Mouse (Mus musculus) heart, postnatal 36 days (tissue): ENCODE measurements around the gene Lrp6. TPM values are rescaled to one million over a fixed set of nuclear protein-coding genes. Genes with fewer than 3 reads are reported as not detected.
A peak's percentile ranks its signal among the peaks of the same experiment; 100 is the strongest.

Source experiments
- DNase-seq, 2 experiments: peaks; one replicate each; pipeline ENCODE4 v3.0.0; 2021 to 2022
- intact Hi-C: fragments of 180-260 bp; cut with DNase I; formaldehyde crosslinking; loops from one replicate; pipeline ENCODE4 v1.15.1; 2025
- total RNA-seq, 2 experiments: library from RNA; stranded (reverse); gene quantifications; 2 replicates each; pipeline ENCODE4 v1.2.3; 2021

Gene Lrp6
- total RNA-seq, 2 experiments from 2014 or later = 52.1 to 57.6 TPM

DNA sequence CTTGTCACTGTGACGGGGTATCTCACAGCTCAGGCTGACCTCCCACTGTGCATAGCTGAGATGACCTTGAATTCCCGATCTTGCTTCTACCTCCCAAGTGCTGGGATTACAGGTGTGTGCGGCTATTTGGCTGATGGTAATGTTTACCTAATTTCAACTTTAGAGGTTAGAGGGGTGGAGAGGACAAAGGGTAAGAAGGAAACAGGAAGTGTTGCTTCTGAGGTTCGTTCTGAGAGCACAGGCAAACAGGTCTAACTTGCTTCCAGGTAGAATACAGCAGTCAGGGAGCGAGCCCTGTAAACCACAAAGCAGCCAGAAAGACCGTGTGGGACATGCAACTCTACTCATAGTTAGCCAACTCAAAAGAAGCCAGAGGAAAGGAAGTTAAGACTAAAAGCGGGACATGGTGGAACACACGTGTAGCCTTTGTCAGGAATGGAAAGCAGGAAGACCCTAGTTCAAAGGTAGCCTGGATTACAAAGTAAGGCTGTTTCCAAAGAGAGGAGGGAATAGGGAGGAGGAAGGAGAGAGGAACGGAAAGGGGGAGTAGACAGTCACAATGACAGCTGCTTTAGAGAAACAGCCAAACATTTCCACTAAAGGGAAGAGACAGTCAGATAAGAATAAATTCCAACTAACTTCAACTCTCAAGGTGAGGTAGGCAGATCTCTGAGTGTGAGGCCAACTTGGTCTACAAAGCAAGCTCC, 123.4 kb downstream of the Lrp6 start:
- intact Hi-C loops = no loop called here
- DNase-seq = no peak

GRCm38 (mm10) chr6:134442219-134442618, 124.5 kb downstream of the Lrp6 start:
- DNase-seq = no peak
- intact Hi-C loops = no loop called here

GRCm38 (mm10) chr6:134441716-134442115, 125.0 kb downstream of the Lrp6 start:
- intact Hi-C loops = no loop called here
- no peak for DNase-seq

- DNase-seq = peak; percentile 20 to 29
- intact Hi-C loops = no loop called here
These were observed 126.7 kb downstream of the Lrp6 start for GRCm38 (mm10) chr6:134440023-134440422.

GRCm38 (mm10) chr6:134439401-134440021, 127.3 kb downstream of the Lrp6 start:
- DNase-seq = peak; percentile 21 to 28
- intact Hi-C loops = no loop called here

GRCm38 (mm10) chr6:134436955-134437354, 129.8 kb downstream of the Lrp6 start:
- no peak for DNase-seq
- intact Hi-C loops = no loop called here

GRCm38 (mm10) chr6:134434866-134435390, 131.8 kb downstream of the Lrp6 start:
- intact Hi-C loops = no loop called here
- DNase-seq = no peak

DNA sequence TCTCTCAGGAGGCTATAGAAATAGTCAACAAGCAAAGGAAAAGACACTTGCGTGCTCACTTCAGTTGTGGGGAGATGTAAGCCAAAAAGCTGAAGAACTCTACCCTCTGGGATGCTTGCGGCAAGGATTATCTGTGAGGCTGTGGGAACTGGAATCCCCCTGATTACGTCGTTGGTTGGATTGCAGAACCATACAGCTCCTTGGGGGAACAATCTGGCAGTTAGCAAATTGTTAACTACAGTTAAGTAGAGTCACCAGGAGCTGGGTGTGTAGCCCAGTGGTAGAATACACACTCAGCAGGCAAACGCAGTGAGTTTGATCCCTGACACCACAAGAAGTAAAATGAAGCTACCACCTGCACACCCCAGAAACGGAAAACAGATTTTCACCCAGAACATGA, 132.7 kb downstream of the Lrp6 start:
- peak in 1 of 2 experiments; percentile 22 for DNase-seq

GRCm38 (mm10) chr6:134433281-134433680, 133.5 kb downstream of the Lrp6 start:
- intact Hi-C loops = no loop called here
- no peak for DNase-seq

More for the DNA sequence above, 132.7 kb downstream of the Lrp6 start:
- intact Hi-C loops = no loop called here

DNA sequence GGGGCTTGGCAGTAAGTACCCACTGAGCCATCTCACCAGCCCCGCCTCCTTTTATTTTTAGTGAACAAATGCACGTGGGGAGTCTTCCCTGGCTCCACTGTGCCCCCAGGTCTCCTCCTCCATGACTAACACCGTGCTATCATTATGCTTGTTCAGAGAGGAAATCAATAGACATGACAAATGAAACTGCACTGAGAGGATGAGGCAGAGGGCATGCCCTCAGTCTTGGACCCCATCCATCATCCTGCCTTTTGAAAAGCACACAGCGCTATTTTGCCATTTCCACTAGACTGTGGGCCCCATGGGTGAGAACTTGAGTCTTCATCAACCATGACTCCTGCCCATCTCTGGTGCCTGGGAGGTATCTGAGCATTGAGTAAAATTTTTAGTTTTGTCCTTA, 135.2 kb downstream of the Lrp6 start:
- intact Hi-C loops = no loop called here
- DNase-seq = no peak

GRCm38 (mm10) chr6:134430161-134430799, 136.5 kb downstream of the Lrp6 start:
- intact Hi-C loops = no loop called here
- DNase-seq = no peak

GRCm38 (mm10) chr6:134428455-134428854, 138.3 kb downstream of the Lrp6 start:
- intact Hi-C loops = loop anchor here (10.0 kb wide), 2 partner anchors 366 to 516 kb away; partner anchors contain the start of gene Dusp16
- no peak for DNase-seq

DNA sequence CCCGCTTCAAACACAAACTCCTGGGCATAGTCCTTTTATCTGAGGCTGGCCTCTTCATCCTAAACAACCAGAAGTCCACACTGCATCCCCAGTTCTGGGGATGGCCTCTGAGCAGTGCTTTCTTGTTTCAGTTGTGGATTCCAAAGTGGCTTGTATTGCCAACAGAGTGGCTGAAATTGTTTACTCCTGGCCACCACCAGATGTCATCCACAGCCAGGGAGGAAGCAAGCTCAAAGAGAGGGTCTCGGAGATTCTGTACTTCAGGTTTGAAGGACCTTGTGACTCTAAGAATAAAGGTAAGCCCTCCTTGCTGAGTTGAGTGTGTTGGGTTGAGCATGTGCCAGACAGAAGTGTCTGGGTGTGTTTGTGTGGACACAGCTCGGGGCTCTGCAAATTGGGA, 139.6 kb downstream of the Lrp6 start:
- DNase-seq = no peak
- intact Hi-C loops = loop anchor here (10.0 kb wide), 2 partner anchors 368 to 518 kb away; partner anchors contain the start of gene Dusp16

GRCm38 (mm10) chr6:134425216-134425717, 141.5 kb downstream of the Lrp6 start:
- peak; percentile 67 to 75 for DNase-seq
- intact Hi-C loops = loop anchor here (1.0 to 10.0 kb wide), 6 partner anchors 28 to 520 kb away; partner anchors contain the start of gene Dusp16

- DNase-seq = no peak
- intact Hi-C loops = loop anchor here (10.0 kb wide), 2 partner anchors 373 to 523 kb away; partner anchors contain the start of gene Dusp16
These were observed 144.8 kb downstream of the Lrp6 start for GRCm38 (mm10) chr6:134421921-134422320.

GRCm38 (mm10) chr6:134420375-134420774, 146.4 kb downstream of the Lrp6 start:
- intact Hi-C loops = loop anchor here (10.0 kb wide), 2 partner anchors 374 to 524 kb away; partner anchors contain the start of gene Dusp16
- no peak for DNase-seq

DNA sequence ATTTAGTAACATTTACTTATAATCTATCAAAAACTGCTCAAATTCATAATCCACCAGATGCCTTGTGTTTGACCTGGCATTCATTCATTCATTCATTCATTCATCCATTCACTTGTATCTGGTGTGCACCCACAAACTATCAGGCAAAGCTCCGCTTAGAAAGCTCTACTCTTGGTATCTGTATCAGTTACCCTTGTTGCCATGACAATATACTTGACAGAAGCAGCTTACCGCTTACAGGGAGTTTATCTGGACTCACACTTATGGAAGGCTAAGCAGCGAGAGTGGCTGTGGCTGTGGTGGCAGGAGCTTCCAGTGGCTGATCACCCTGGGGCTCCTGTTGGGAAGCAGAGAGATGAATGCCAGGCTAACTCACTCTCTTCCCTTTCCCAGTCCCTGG, 148.9 kb downstream of the Lrp6 start:
- DNase-seq = no peak
- intact Hi-C loops = no loop called here

- intact Hi-C loops = no loop called here
- DNase-seq = no peak
These were observed 150.1 kb downstream of the Lrp6 start for GRCm38 (mm10) chr6:134416556-134417105.

DNA sequence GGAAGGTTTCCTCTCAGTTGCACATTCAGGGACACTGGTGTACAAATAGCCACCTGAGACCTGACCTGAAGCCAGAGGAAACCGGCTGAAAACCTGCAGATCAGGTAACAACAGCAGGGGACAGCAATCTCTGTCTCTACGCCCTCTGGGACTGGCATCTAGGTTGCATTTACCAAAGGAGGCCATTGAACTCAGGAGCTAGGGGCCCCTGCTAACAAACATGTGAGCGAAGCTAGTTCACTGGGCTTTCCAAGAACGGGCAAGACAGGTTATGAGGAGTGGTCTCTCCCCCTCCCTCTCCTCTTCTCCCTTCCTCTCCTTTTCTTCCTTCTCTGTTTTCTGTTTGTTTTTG, 152.3 kb downstream of the Lrp6 start:
- no peak for DNase-seq
- intact Hi-C loops = no loop called here

DNA sequence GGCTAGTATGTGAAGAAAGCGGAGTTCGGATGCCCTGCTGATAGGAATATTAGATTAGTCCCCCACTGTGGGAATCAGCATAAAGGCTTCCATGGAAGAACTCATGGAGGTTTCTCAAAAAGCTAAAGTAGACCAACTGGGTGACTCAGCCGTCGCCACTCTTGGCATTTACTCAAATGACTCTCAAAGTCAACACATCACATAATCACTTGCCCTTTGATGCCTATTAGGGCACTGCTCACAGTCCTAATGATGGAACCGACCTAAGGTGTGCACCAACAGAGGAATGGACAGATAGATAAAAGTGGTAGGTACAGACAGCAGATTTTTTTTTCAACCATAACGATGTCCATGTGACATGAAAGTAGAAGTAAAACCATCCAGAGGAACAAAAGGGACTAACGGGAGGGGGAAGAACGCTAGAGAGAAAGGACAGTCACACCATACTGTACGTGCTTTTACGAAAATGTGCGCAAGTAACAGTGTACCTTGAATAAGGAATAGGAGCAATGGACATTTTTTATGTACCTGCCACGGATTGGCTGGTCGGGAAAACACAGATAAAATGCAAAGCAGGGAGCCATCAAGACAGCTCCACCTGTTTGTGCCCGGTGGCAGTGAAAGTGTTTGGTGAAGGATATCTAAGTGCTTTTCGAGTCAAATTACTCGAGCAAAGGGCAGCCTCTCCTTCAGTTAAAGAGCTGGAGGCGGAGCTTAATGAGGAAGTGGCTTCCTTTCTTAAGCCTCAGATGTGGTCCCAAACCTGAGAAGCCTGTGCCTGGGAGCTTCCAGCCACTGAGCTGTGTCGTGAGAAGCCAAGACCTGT, 152.8 kb downstream of the Lrp6 start:
- intact Hi-C loops = no loop called here

More for the DNA sequence above, 152.8 kb downstream of the Lrp6 start:
- DNase-seq = no peak
